Mouse (Mus musculus): ENCODE results near the gene Sept8. TPM values are rescaled to one million over a fixed set of nuclear protein-coding genes. Genes with fewer than 3 reads are reported as not detected.
A peak's percentile ranks its signal among the peaks of the same experiment; 100 is the strongest.

Sept8 gene
- polyA plus RNA-seq, 1 experiment from 2014 or later: 17.3 TPM

DNA sequence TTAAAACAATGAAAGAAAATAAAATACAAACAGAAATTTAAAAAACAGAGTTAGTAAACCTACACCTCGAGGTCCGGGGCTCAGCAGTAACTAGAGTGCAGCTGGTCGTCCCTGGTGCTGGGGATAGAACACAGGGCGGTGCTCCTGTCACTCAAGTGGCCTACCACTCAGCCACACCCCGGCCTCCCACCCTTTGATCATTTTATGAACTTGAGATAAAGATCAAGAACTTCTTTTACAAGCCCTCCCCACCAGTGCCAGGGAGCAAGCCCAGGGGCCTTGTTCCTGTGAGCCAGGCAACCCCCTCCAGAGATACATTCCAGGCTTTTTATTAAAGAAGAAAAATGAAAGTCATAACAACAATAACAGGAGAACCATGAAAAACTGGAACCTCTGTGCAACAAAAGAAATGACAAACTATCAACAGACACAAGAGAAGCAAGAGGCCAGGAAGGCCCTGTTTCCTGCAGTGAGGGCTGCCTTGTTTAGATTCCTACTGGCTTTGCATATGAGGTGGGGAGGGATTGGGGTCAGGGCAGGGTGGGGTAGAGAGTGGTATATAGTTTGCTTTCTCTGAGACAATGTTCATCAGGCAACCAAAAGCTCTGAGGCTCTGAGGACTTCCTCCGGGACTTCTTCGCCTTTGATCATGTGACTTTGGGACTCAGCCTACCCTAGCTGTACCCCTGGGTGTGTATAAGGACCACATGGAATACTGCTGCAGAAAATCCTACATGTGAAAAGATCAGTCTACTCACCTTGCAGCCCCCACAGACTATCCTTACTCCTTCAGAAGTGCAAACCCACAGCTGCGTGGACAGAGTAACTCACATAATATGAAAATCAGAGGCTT, 2.1 kb upstream of the Sept8 start:
- Histone ChIP-seq H3K4me3 (ENCODE audit: low read depth, low read length) (no peak overlapping the region), H3K9ac (replicated peaks; ENCODE audit: low read length) (no peak overlapping the region), H3K4me2 (ENCODE audit: low read depth, low read length) (no peak overlapping the region), H3K27me3 (ENCODE audit: control insufficient read depth, insufficient read depth, low read length) (0 out of 2 replicates have a peak, but pooled peaks cover 2% of the 10 kb centered on the region), H3K4me1 (ENCODE audit: control insufficient read depth, insufficient read depth, low read length) (no peaks in the 10 kb centered on the region; the same call in 1 of the 2 replicates), H3K27ac (replicated peaks; ENCODE audit: low read depth, low read length) (no peak overlapping the region), H3K36me3 (replicated peaks; ENCODE audit: control insufficient read depth, insufficient read depth, low read depth, low read length) (no peaks in the 10 kb centered on the region), H3K9me3 (replicated peaks; ENCODE audit: control insufficient read depth, low read length) (no peaks in the 10 kb centered on the region)
- ATAC-seq (replicated peaks; ENCODE audit: insufficient number of reproducible peaks, low FRiP score, low TSS enrichment, low read depth): no peak
- 60% methylated on average over 8 of the region's 8 CpGs for WGBS
- peak; percentile 21 for DNase-seq (ENCODE audit: low spot score)

DNA sequence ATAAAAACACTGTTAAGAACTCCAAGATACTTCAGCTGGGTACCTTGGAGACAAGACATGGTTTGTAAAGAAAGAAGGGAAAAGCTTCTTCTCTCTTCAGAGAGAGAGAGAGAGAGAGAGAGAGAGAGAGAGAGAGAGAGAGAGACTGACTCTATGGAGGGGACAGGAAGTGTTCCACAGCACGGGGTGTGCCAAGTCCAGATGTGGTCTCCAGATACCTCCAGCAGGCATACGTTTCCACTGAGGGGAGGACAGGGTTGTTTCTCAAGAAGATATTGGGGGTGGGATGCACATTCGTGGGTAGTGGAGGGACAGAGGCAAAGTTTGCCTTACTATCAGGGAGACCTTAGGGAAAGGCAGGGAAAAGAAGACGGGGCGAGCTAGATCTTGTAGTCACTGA, 298 bp upstream of the Sept8 start:
- DNase-seq (ENCODE audit: low spot score) (no peak), ATAC-seq (replicated peaks; ENCODE audit: insufficient number of reproducible peaks, low FRiP score, low TSS enrichment, low read depth) (no peak)
- H3K9me3 ChIP-seq (replicated peaks; ENCODE audit: control insufficient read depth, low read length): no peaks in the 10 kb centered on the region
- 32% methylated on average over 5 of the region's 5 CpGs for WGBS
- no peak overlapping the region; the same call in 1 of the 2 replicates for H3K9ac ChIP-seq (replicated peaks; ENCODE audit: low read length)
- H3K27me3 ChIP-seq (ENCODE audit: control insufficient read depth, insufficient read depth, low read length): 0 out of 2 replicates have a peak, but pooled peaks cover 2% of the 10 kb centered on the region
- H3K36me3 ChIP-seq (replicated peaks; ENCODE audit: control insufficient read depth, insufficient read depth, low read depth, low read length): no peaks in the 10 kb centered on the region
- no peak overlapping the region for H3K27ac ChIP-seq (replicated peaks; ENCODE audit: low read depth, low read length)
- no peak overlapping the region for H3K4me3 ChIP-seq (ENCODE audit: low read depth, low read length)
- no peaks in the 10 kb centered on the region; the same call in 1 of the 2 replicates for H3K4me1 ChIP-seq (ENCODE audit: control insufficient read depth, insufficient read depth, low read length)
- H3K4me2 ChIP-seq (ENCODE audit: low read depth, low read length): no peak overlapping the region

DNA sequence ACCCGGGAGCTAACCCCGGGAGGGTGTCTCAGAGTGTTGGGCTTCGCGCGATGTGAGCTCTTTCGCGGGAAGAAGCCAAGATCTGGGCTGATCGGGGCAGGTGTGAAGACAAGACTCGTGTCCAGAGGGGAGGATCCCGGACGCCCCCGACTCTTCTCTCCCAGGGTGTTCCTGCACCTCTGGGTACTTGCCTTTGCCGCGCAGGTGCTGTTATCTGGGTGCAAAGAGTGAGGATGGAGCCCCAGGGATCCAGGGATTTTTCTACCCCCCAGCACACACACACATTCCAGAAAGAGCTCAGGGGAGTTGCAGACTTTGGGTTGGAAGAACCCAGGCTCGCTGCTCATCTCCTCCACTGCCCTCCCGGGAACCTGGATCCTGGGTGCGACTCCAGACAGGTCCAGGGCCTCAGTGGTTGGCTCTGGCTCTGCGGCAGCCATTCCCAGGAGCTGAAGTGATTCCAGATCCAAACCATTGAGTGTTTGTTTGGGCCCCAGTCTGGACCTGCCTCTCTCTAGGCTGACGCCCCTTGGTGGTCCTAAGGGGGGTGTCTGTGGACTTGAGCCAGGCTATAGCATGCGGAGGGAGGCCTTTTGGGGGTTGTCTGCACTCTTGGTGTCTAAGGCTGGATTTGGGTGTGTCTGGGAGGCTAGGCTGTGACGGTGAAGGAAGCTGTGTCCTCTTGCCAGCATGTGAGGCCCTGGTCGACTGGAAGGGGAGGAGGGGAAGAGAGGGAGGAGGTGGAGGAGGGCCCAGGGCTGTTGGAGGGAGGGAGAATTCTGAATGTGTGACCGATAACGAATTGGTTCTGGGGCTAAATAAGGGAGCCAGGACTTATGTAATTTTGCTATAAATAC, 1.3 kb downstream of the Sept8 start:
- H3K27me3 ChIP-seq (ENCODE audit: control insufficient read depth, insufficient read depth, low read length): 0 out of 2 replicates have a peak, but pooled peaks cover 2% of the 10 kb centered on the region
- H3K27ac ChIP-seq (replicated peaks; ENCODE audit: low read depth, low read length): no peak overlapping the region
- H3K4me3 ChIP-seq (ENCODE audit: low read depth, low read length): peak overlapping the region; percentile 81
- peak overlapping the region; percentile 85 for H3K9ac ChIP-seq (replicated peaks; ENCODE audit: low read length)
- WGBS: 3% methylated on average over 24 of the region's 24 CpGs
- DNase-seq (ENCODE audit: low spot score) (peak; percentile 52), ATAC-seq (replicated peaks; ENCODE audit: insufficient number of reproducible peaks, low FRiP score, low TSS enrichment, low read depth) (peak; percentile 42)
- H3K4me1 ChIP-seq (ENCODE audit: control insufficient read depth, insufficient read depth, low read length): no peaks in the 10 kb centered on the region; the same call in 1 of the 2 replicates
- no peaks in the 10 kb centered on the region for H3K36me3 ChIP-seq (replicated peaks; ENCODE audit: control insufficient read depth, insufficient read depth, low read depth, low read length)
- H3K4me2 ChIP-seq (ENCODE audit: low read depth, low read length): peak overlapping the region; percentile 75
- H3K9me3 ChIP-seq (replicated peaks; ENCODE audit: control insufficient read depth, low read length): no peaks in the 10 kb centered on the region

GRCm38 (mm10) chr11:53521120-53521820, 2.2 kb downstream of the Sept8 start:
- Histone ChIP-seq H3K4me2 (ENCODE audit: low read depth, low read length) (peak overlapping the region; percentile 75; the same call in 1 of the 2 replicates), H3K27ac (replicated peaks; ENCODE audit: low read depth, low read length) (no peak overlapping the region), H3K9ac (replicated peaks; ENCODE audit: low read length) (no peak overlapping the region), H3K4me1 (ENCODE audit: control insufficient read depth, insufficient read depth, low read length) (no peaks in the 10 kb centered on the region; the same call in 1 of the 2 replicates), H3K9me3 (replicated peaks; ENCODE audit: control insufficient read depth, low read length) (no peaks in the 10 kb centered on the region), H3K27me3 (ENCODE audit: control insufficient read depth, insufficient read depth, low read length) (0 out of 2 replicates have a peak, but pooled peaks cover 2% of the 10 kb centered on the region), H3K4me3 (ENCODE audit: low read depth, low read length) (no peak overlapping the region), H3K36me3 (replicated peaks; ENCODE audit: control insufficient read depth, insufficient read depth, low read depth, low read length) (no peaks in the 10 kb centered on the region)
- ATAC-seq (replicated peaks; ENCODE audit: insufficient number of reproducible peaks, low FRiP score, low TSS enrichment, low read depth) (no peak), DNase-seq (ENCODE audit: low spot score) (no peak)
- 61% methylated on average over 16 of the region's 16 CpGs for WGBS

GRCm38 (mm10) chr11:53521821-53522131, 2.7 kb downstream of the Sept8 start:
- Histone ChIP-seq H3K27me3 (ENCODE audit: control insufficient read depth, insufficient read depth, low read length) (0 out of 2 replicates have a peak, but pooled peaks cover 2% of the 10 kb centered on the region), H3K36me3 (replicated peaks; ENCODE audit: control insufficient read depth, insufficient read depth, low read depth, low read length) (no peaks in the 10 kb centered on the region), H3K4me2 (ENCODE audit: low read depth, low read length) (no peak overlapping the region), H3K9ac (replicated peaks; ENCODE audit: low read length) (no peak overlapping the region), H3K9me3 (replicated peaks; ENCODE audit: control insufficient read depth, low read length) (no peaks in the 10 kb centered on the region), H3K27ac (replicated peaks; ENCODE audit: low read depth, low read length) (no peak overlapping the region), H3K4me1 (ENCODE audit: control insufficient read depth, insufficient read depth, low read length) (no peaks in the 10 kb centered on the region; the same call in 1 of the 2 replicates), H3K4me3 (ENCODE audit: low read depth, low read length) (no peak overlapping the region)
- 85% methylated on average over 7 of the region's 7 CpGs for WGBS
- DNase-seq (ENCODE audit: low spot score) (no peak), ATAC-seq (replicated peaks; ENCODE audit: insufficient number of reproducible peaks, low FRiP score, low TSS enrichment, low read depth) (no peak)

DNA sequence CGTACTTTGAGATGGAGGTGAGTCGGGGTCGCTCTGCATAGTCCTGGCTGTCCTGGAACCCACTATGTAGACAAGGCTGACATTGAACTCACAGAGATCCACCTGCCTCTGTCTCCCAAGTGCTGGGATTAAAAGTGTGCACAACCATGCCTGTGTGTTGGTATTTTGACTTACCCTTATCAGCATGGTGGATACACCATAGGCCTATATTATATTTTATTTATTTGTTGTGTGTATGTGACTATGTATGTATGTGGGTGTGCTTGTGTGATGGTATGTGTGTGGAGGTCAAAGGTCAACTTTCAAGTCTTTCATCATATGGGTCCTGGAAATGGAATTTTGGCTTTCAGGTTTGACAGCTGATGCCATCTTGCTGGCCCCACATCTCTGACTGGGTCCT, 3.3 kb downstream of the Sept8 start:
- Histone ChIP-seq H3K27ac (replicated peaks; ENCODE audit: low read depth, low read length) (no peak overlapping the region), H3K36me3 (replicated peaks; ENCODE audit: control insufficient read depth, insufficient read depth, low read depth, low read length) (no peaks in the 10 kb centered on the region), H3K9me3 (replicated peaks; ENCODE audit: control insufficient read depth, low read length) (no peaks in the 10 kb centered on the region), H3K9ac (replicated peaks; ENCODE audit: low read length) (no peak overlapping the region), H3K4me3 (ENCODE audit: low read depth, low read length) (no peak overlapping the region), H3K4me2 (ENCODE audit: low read depth, low read length) (no peak overlapping the region), H3K27me3 (ENCODE audit: control insufficient read depth, insufficient read depth, low read length) (0 out of 2 replicates have a peak, but pooled peaks cover 2% of the 10 kb centered on the region), H3K4me1 (ENCODE audit: control insufficient read depth, insufficient read depth, low read length) (no peaks in the 10 kb centered on the region; the same call in 1 of the 2 replicates)
- 93% methylated on average over 3 of the region's 3 CpGs for WGBS
- ATAC-seq (replicated peaks; ENCODE audit: insufficient number of reproducible peaks, low FRiP score, low TSS enrichment, low read depth) (no peak), DNase-seq (ENCODE audit: low spot score) (no peak)

DNA sequence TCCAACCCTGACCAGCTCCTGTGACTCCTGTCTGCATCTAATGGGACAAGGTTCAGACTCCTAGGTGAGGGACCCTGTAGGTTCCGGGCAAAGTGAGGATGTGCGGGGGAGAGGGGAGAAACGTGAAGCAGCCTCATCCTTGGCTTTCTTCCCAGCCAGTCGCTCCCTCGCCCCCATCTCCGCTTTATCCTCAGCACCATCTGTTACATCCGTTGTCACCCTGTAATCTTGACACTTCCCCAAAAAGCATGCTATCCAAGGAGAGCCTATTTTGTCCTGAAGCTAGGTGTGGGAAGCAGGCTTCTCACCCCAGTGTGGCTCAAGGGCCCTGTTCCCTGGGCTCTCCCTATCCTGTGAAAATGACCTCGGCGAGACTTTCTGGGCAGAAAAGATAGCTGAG, 3.9 kb downstream of the Sept8 start:
- no peak overlapping the region for H3K4me3 ChIP-seq (ENCODE audit: low read depth, low read length)
- H3K4me2 ChIP-seq (ENCODE audit: low read depth, low read length): no peak overlapping the region
- H3K27ac ChIP-seq (replicated peaks; ENCODE audit: low read depth, low read length): no peak overlapping the region
- ATAC-seq (replicated peaks; ENCODE audit: insufficient number of reproducible peaks, low FRiP score, low TSS enrichment, low read depth) (no peak), DNase-seq (ENCODE audit: low spot score) (no peak)
- no peaks in the 10 kb centered on the region for H3K9me3 ChIP-seq (replicated peaks; ENCODE audit: control insufficient read depth, low read length)
- H3K4me1 ChIP-seq (ENCODE audit: control insufficient read depth, insufficient read depth, low read length): no peaks in the 10 kb centered on the region; the same call in 1 of the 2 replicates
- no peaks in the 10 kb centered on the region for H3K36me3 ChIP-seq (replicated peaks; ENCODE audit: control insufficient read depth, insufficient read depth, low read depth, low read length)
- whole genome bisulfite sequencing: 82% methylated on average over 9 of the region's 9 CpGs
- 0 out of 2 replicates have a peak, but pooled peaks cover 2% of the 10 kb centered on the region for H3K27me3 ChIP-seq (ENCODE audit: control insufficient read depth, insufficient read depth, low read length)
- H3K9ac ChIP-seq (replicated peaks; ENCODE audit: low read length): no peak overlapping the region
